Mouse (Mus musculus): ENCODE data around the gene Vrk1. TPM values are rescaled to one million over a fixed set of nuclear protein-coding genes. Genes with fewer than 3 reads are reported as not detected.

The Vrk1 gene
- total RNA-seq (2012; rRNA removed): 95.2 and 101 TPM in 2 replicates
- 100 to 1,000 TPM in 1 of 2 experiments, 10 to 100 TPM in 1; 87.0 to 144 TPM for polyA plus RNA-seq (2012; ENCODE audit: insufficient read depth in 1 of 2, insufficient read length in 2 of 2, low read depth in 1 of 2, low replicate concordance in 2 of 2, missing spikeins in 1 of 2)

GRCm38 (mm10) chr12:106010065-106010915 lies at the start of gene Vrk1:
TSS of gene Vrk1 (plus strand) at chr12:106010228.
- H3K9ac ChIP-seq (ENCODE audit: control insufficient read depth, low read depth, low read length, poor library complexity, severe bottlenecking): peak within 1 kb of the TSS; percentile 97
- peaks cover 40% of the 10 kb centered on the region for H3K79me2 ChIP-seq (ENCODE audit: control insufficient read depth, insufficient read depth, low read length, poor library complexity)
- peak within 1 kb of the TSS; percentile 89 to 99 for H3K4me3 ChIP-seq (ENCODE audit: control insufficient read depth in 1 of 2, insufficient read depth in 1 of 2, low read depth in 2 of 2, low read length in 2 of 2)
- H3K9me3 ChIP-seq (replicated peaks; ENCODE audit: insufficient read depth, low read length): no peaks in the 10 kb centered on the region
- peak; percentile 98 for DNase-seq (ENCODE audit: low read depth, low spot score)
- H3K27me3 ChIP-seq (ENCODE audit: control insufficient read depth in 1 of 2, insufficient read depth in 2 of 2, low read length in 2 of 2): no peaks in the 10 kb centered on the region
- H3K27ac ChIP-seq (ENCODE audit: control insufficient read depth, low read depth, low read length): peak within 1 kb of the TSS; percentile 71
- H3K4me1 ChIP-seq (ENCODE audit: control insufficient read depth in 1 of 2, insufficient read depth in 2 of 2, low read length in 2 of 2): peaks cover 5 to 33% of the 10 kb centered on the region in 2 experiments
- peaks cover 3 to 19% of the 10 kb centered on the region in 2 experiments for H3K36me3 ChIP-seq (ENCODE audit: control insufficient read depth in 1 of 2, insufficient read depth in 2 of 2, low read length in 2 of 2)
- TF ChIP-seq TCF12 (IDR thresholded peaks at IDR 0.05; ENCODE audit: low read depth, low read length): peak; percentile 62; the same call in 1 of the 2 replicates
- TF ChIP-seq TBP (IDR thresholded peaks at IDR 0.05; ENCODE audit: low read depth, low read length): peak; percentile 73
- TF ChIP-seq MYC (IDR thresholded peaks at IDR 0.05; ENCODE audit: low read depth, low read length): peak; percentile 75
- no peak for TF ChIP-seq MAFK (IDR thresholded peaks at IDR 0.05; ENCODE audit: borderline replicate concordance, low read depth, low read length)
- no peak for TF ChIP-seq UBTF (IDR thresholded peaks at IDR 0.05; ENCODE audit: borderline replicate concordance, insufficient read depth, low read depth, low read length)
- TF ChIP-seq NRF1 (IDR thresholded peaks at IDR 0.05; ENCODE audit: insufficient read depth, low read depth, low read length, poor library complexity, severe bottlenecking): peak; percentile 43; the same call in 1 of the 2 replicates
- TF ChIP-seq CHD1 (IDR thresholded peaks at IDR 0.05; ENCODE audit: low read depth, low read length): no peak
- no peak for TF ChIP-seq EP300 (IDR thresholded peaks at IDR 0.05; ENCODE audit: low read depth in 1 of 2, low read length in 2 of 2)
- TF ChIP-seq RCOR1 (IDR thresholded peaks at IDR 0.05; ENCODE audit: low read depth, low read length): no peak
- TF ChIP-seq ZKSCAN1 (IDR thresholded peaks at IDR 0.05; ENCODE audit: low read depth, low read length): no peak
- TF ChIP-seq GATA1 (IDR thresholded peaks at IDR 0.05; ENCODE audit: low read depth, low read length): no peak
- peak; percentile 48; the same call in 1 of the 2 replicates for TF ChIP-seq ZMIZ1 (IDR thresholded peaks at IDR 0.05; ENCODE audit: low read depth, low read length)
- TF ChIP-seq MXI1 (IDR thresholded peaks at IDR 0.05; ENCODE audit: low read depth, low read length): peak; percentile 61
- peak; percentile 70 for TF ChIP-seq CHD2 (IDR thresholded peaks at IDR 0.05; ENCODE audit: low read length)
- no peak for TF ChIP-seq GABPA (IDR thresholded peaks at IDR 0.05; ENCODE audit: low read depth, low read length)
- no peak for TF ChIP-seq ETS1 (IDR thresholded peaks at IDR 0.05; ENCODE audit: low read depth, low read length)
- TF ChIP-seq JUND (IDR thresholded peaks at IDR 0.05; ENCODE audit: low read depth, low read length): no peak
- 0 out of 2 replicates have a peak, but pooled peaks have one; percentile 49 for TF ChIP-seq E2F4 (IDR thresholded peaks at IDR 0.05; ENCODE audit: borderline replicate concordance, low read depth, low read length)
- peak; percentile 98 for TF ChIP-seq KAT2A (conservative IDR thresholded peaks at IDR 0.05; ENCODE audit: low read depth, low read length)
- TF ChIP-seq ELF1 (IDR thresholded peaks at IDR 0.05; ENCODE audit: low read depth, low read length): peak; percentile 97
- no peak for TF ChIP-seq RAD21 (IDR thresholded peaks at IDR 0.05; ENCODE audit: low read depth, low read length)
- TF ChIP-seq BHLHE40 (IDR thresholded peaks at IDR 0.05; ENCODE audit: borderline replicate concordance, low read depth, low read length): no peak
- no peak for TF ChIP-seq POLR2AphosphoS5 (IDR thresholded peaks at IDR 0.05; ENCODE audit: borderline replicate concordance, low read depth, low read length)
- TF ChIP-seq USF1 (IDR thresholded peaks at IDR 0.05; ENCODE audit: low read depth, low read length): 0 out of 2 replicates have a peak, but pooled peaks have one; percentile 29
- no peak for TF ChIP-seq MAX (IDR thresholded peaks at IDR 0.05; ENCODE audit: low read length)
- no peak for TF ChIP-seq MAZ (IDR thresholded peaks at IDR 0.05; ENCODE audit: low read depth, low read length)
- 0 out of 2 replicates have a peak, but pooled peaks have one; percentile 12 for TF ChIP-seq MYB (IDR thresholded peaks at IDR 0.05; ENCODE audit: low read depth, low read length)
- peak; percentile 99 for TF ChIP-seq HCFC1 (IDR thresholded peaks at IDR 0.05; ENCODE audit: low read depth, low read length)
- no peak for TF ChIP-seq MEF2A (IDR thresholded peaks at IDR 0.05; ENCODE audit: extremely low read depth, insufficient replicate concordance, low read depth, low read length, poor library complexity, severe bottlenecking)
- peak; percentile 93 for TF ChIP-seq SIN3A (IDR thresholded peaks at IDR 0.05; ENCODE audit: low read length)
- no peak for TF ChIP-seq SMC3 (IDR thresholded peaks at IDR 0.05; ENCODE audit: low read depth, low read length)
- TF ChIP-seq POLR2AphosphoS2 (IDR thresholded peaks at IDR 0.05; ENCODE audit: low read length): peak; percentile 71; the same call in 1 of the 2 replicates
- TF ChIP-seq CTCF (IDR thresholded peaks at IDR 0.05 in 2 of 3, conservative IDR thresholded peaks at IDR 0.05 in 1 of 3; ENCODE audit: control insufficient read depth in 1 of 3, insufficient read depth in 1 of 3, low read depth in 2 of 3, low read length in 3 of 3, poor library complexity in 1 of 3, severe bottlenecking in 1 of 3): no peak
- TF ChIP-seq POLR2A (IDR thresholded peaks at IDR 0.05; ENCODE audit: control insufficient read depth in 1 of 2, insufficient read depth in 1 of 2, low read depth in 1 of 2, low read length in 2 of 2, poor library complexity in 1 of 2): peak; percentile 83 to 89
- TF ChIP-seq TAL1 (IDR thresholded peaks at IDR 0.05; ENCODE audit: low read length): no peak
